Mouse (Mus musculus) erythroblast, embryonic 14.5 days (primary cell): ENCODE data around the gene Cdc42.

Source experiments
- GATA1 ChIP-seq: IDR thresholded peaks from 2 replicates; pipeline ENCODE4 v1.6.1; 2012; ENCODE audit warnings: low read length, inconsistent platforms, mixed read lengths
- TAL1 ChIP-seq: IDR thresholded peaks from 3 replicates; pipeline ENCODE4 v1.6.1; 2012; ENCODE audit warnings: low read length, inconsistent platforms, mixed read lengths

DNA sequence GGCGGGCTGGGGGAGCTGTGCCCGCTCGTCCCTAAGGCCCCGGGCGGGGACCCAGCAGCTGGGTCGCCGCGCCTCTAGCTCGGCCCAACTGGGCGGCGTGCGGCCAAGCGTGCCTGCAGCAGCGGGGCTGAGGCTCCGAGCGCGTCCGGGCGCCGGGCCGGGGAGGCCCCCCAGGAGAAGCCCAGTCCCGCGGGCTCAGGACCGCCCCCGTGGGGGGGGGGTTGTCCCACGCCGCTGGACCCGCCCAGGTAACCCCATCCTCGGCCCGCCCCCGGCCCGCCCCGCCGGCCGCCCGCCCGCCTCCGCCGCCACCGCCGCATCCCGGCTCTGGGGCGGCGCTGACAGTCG is 80.4 kb downstream of the Cdc42 start, which contains the start of gene Wnt4:
- TF ChIP-seq GATA1 = no peak
- no peak for TF ChIP-seq TAL1
